Mouse (Mus musculus) hindbrain, postnatal 0 days (tissue): ENCODE measurements around the gene Trpm8. TPM values are rescaled to one million over a fixed set of nuclear protein-coding genes. Genes with fewer than 3 reads are reported as not detected.

Experiments used
- ATAC-seq: fragments of 200-750 bp; cut with Nextera tagmentation; 2 replicates; pipeline ENCODE4 v1.8.0; 2017; ENCODE audit warnings: mild to moderate bottlenecking, moderate TSS enrichment, moderate library complexity
- DNase-seq: peaks from one replicate; pipeline ENCODE4 v3.0.0-alpha.2; 2015; ENCODE audit warnings: low spot score
- H3K27ac ChIP-seq: fragments of 300-500 bp; sonication (generic); 2 replicates; pipeline ENCODE4 v1.5.1; 2014; ENCODE audit warnings: mild to moderate bottlenecking
- H3K27me3 ChIP-seq: fragments of 300-500 bp; sonication (generic); 2 replicates; pipeline ENCODE4 v1.6.1; 2014; ENCODE audit warnings: low read length, mixed read lengths; ENCODE audit not compliant: insufficient read depth
- H3K36me3 ChIP-seq: fragments of 300-500 bp; sonication (generic); 2 replicates; pipeline ENCODE4 v1.6.1; 2014; ENCODE audit warnings: low read length, mixed read lengths; ENCODE audit not compliant: insufficient read depth
- H3K4me1 ChIP-seq: fragments of 300-500 bp; sonication (generic); 2 replicates; pipeline ENCODE4 v1.6.1; 2014; ENCODE audit warnings: antibody characterized with exemption, low read length, mixed read lengths; ENCODE audit not compliant: insufficient read depth
- H3K4me2 ChIP-seq: fragments of 300-500 bp; sonication (generic); 2 replicates; pipeline ENCODE4 v1.6.1; 2014; ENCODE audit warnings: low read depth, mild to moderate bottlenecking, low read length, moderate library complexity, mixed read lengths
- H3K4me3 ChIP-seq: fragments of 300-500 bp; sonication (generic); 2 replicates; pipeline ENCODE4 v1.5.1; 2014; ENCODE audit warnings: low read length
- H3K9ac ChIP-seq: fragments of 300-500 bp; sonication (generic); replicated peaks from 2 replicates; pipeline ENCODE4 v1.6.1; 2014; ENCODE audit warnings: mild to moderate bottlenecking, low read length, moderate library complexity, mixed read lengths
- H3K9me3 ChIP-seq: fragments of 300-500 bp; sonication (generic); 2 replicates; pipeline ENCODE4 v1.6.1; 2016; ENCODE audit warnings: low read length, mixed read lengths
- CTCF ChIP-seq: IDR thresholded peaks from 2 replicates; pipeline ENCODE4 v1.5.1; 2016; ENCODE audit warnings: antibody characterized with exemption, control low read depth, low read depth
- WGBS: fragments of 180-500 bp; shearing (Covaris S2); extraction: QIAGEN DNeasy Blood & Tissue Kit; methylation state at CpG from one replicate; pipeline ENCODE4 v1.1.7; 2014; 5-methylcytosine and 5-hydroxymethylcytosine counted together
- polyA plus RNA-seq: library from polyadenylated mRNA; unstranded; fragments of >200 nt; fragmentation: Nextera tagmentation; extraction: Ambion mirVana; gene quantifications from 2 replicates; pipeline ENCODE4 v1.2.1, GENCODE M21; 2015
- total RNA-seq: library from RNA; depleted of rRNA; stranded (reverse); fragments of >200 nt; gene quantifications from 2 replicates; pipeline ENCODE4 v1.2.3, GENCODE M21; 2014

Trpm8 gene
- total and polyA plus RNA-seq, 2 experiments from 2014 or later: 0.05 to 0.11 TPM

DNA sequence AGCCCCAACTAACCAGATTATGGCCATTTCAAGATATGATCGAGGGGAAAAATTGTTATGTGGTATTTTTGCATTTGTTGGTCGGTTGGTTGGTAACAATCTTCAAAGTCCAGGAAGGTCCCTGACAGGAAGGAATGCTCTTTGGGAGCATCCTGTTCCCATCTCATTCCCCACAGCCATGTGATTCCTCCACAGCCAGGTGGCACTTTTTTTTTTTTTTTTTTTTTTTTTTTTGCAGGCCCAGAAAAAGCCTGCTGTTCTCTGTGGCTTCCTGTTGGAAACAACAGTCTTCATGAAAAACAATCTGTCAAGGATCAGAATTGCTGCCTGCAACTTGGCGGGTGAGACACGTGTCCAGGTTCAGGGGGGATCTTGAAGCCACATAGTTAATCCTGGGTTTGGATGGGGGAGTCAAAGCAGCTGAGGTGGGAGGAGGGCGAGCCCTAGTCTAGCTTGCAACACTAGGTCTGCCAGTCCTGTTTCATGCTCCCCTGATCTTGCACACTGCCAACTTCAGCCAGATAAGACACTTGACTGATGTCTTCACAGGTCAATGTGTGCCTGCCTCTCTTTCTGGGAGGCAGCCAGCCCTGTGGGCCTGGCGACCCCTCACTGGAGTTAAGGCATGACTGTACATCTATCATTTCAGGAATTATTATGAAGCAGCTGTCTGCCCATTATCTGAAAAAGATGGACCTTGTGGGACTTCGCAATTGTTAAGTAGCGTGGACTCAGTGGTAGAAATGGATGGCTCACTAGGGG is 18.4 kb upstream of the Trpm8 start:
- H3K4me1 ChIP-seq: no peaks in the 10 kb centered on the region
- no peak overlapping the region for H3K4me2 ChIP-seq
- H3K9me3 ChIP-seq: peaks cover 30% of the 10 kb centered on the region; the same call in 1 of the 2 replicates
- ATAC-seq (peak; percentile 24), DNase-seq (peak; percentile 81)
- no peak overlapping the region for H3K9ac ChIP-seq
- H3K4me3 ChIP-seq: no peak overlapping the region
- no peaks in the 10 kb centered on the region for H3K27me3 ChIP-seq
- TF ChIP-seq CTCF: no peak
- H3K27ac ChIP-seq: peak overlapping the region; percentile 3
- peaks cover 34% of the 10 kb centered on the region for H3K36me3 ChIP-seq
- WGBS: 71% methylated on average over 8 of the region's 8 CpGs

- H3K9ac ChIP-seq: no peak overlapping the region
- H3K9me3 ChIP-seq: peaks cover 27% of the 10 kb centered on the region; the same call in 1 of the 2 replicates
- H3K4me3 ChIP-seq: no peak overlapping the region
- WGBS: 78% methylated on average over 4 of the region's 4 CpGs
- no peak for DNase-seq
- peak; percentile 1 for ATAC-seq
- no peaks in the 10 kb centered on the region for H3K27me3 ChIP-seq
- TF ChIP-seq CTCF: no peak
- no peaks in the 10 kb centered on the region for H3K4me1 ChIP-seq
- peaks cover 40% of the 10 kb centered on the region for H3K36me3 ChIP-seq
- H3K27ac ChIP-seq: no peak overlapping the region; the same call in 1 of the 2 replicates
- no peak overlapping the region for H3K4me2 ChIP-seq
These were observed 17.8 kb upstream of the Trpm8 start for GRCm38 (mm10) chr1:88259643-88260024.

DNA sequence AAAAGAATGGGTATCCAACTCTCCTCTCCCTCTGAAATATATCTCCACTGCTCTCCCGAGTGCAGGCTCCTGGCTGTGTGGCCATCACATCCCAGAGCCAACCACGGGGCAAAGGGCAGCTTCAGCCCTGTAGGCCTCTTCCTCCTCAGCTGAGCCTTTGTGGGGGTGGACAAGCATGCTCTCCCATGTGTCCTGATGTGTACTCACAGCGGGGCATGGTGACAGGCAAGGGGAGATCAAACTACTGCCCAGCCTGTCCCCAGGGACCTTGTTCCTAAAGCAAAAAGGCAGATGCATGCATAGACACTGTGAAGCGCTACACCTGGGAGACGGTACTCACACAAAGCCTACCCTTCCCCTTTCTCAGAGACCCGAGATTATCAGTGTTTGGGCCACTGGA is 17.3 kb upstream of the Trpm8 start:
- Histone ChIP-seq H3K36me3 (peaks cover 45% of the 10 kb centered on the region), H3K4me2 (no peak overlapping the region), H3K27ac (no peak overlapping the region), H3K9me3 (peaks cover 23% of the 10 kb centered on the region; the same call in 1 of the 2 replicates), H3K9ac (no peak overlapping the region), H3K27me3 (no peaks in the 10 kb centered on the region), H3K4me3 (no peak overlapping the region), H3K4me1 (no peaks in the 10 kb centered on the region)
- no peak for DNase-seq
- TF ChIP-seq CTCF: no peak
- ATAC-seq: no peak
- WGBS: 76% methylated on average over 6 of the region's 6 CpGs

DNA sequence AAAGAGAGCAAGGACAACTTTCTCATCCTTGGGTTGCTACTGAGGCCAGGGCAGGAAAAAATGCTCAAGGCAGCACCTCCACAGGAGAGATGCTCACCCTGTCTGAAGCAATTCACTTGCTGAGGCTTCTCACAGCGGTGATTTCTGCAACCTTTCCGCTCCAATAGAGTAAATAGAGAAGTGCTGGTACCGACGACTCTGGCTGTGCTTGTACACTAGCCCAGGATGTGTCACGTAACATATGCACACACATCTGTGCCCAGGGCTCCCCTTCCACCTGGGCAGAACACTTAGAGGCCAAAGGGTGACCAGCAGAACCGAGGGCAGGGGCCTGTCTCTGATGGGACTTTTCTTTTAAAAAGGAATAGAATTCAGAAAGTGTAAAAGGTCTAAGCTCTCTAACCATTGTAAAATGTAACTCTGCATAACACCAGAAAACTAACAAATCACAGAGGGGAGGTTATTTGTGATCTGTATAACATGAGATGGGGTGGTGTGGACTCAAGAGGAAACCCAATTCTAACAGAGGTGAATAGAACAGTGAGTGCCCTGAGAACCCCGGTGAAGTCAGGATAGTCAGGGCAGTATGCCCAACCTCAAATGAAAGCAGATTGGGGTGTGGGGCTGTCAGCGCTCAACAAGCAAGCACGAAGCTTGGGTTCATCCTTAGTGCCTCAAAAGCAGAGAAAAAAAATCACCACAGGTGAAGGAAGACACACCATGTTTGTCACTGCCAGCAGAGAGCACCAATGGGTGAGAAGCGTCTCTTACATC is 16.7 kb upstream of the Trpm8 start:
- no peak overlapping the region for H3K4me3 ChIP-seq
- TF ChIP-seq CTCF: no peak
- H3K27ac ChIP-seq: no peak overlapping the region
- H3K4me2 ChIP-seq: no peak overlapping the region
- peaks cover 52% of the 10 kb centered on the region for H3K36me3 ChIP-seq
- H3K27me3 ChIP-seq: no peaks in the 10 kb centered on the region
- H3K9me3 ChIP-seq: peaks cover 16% of the 10 kb centered on the region; the same call in 1 of the 2 replicates
- H3K4me1 ChIP-seq: no peaks in the 10 kb centered on the region
- ATAC-seq: no peak
- DNase-seq: no peak
- WGBS: 78% methylated on average over 10 of the region's 10 CpGs
- H3K9ac ChIP-seq: no peak overlapping the region

- Histone ChIP-seq H3K4me3 (no peak overlapping the region), H3K36me3 (peaks cover 61% of the 10 kb centered on the region), H3K27me3 (no peaks in the 10 kb centered on the region), H3K9ac (no peak overlapping the region), H3K4me2 (no peak overlapping the region), H3K4me1 (no peaks in the 10 kb centered on the region), H3K27ac (no peak overlapping the region), H3K9me3 (peaks cover 7% of the 10 kb centered on the region; the same call in 1 of the 2 replicates)
- no peak for TF ChIP-seq CTCF
- ATAC-seq: no peak
- no peak for DNase-seq
- 85% methylated on average over 7 of the region's 7 CpGs for WGBS
These were observed 15.8 kb upstream of the Trpm8 start for GRCm38 (mm10) chr1:88261706-88262105.

DNA sequence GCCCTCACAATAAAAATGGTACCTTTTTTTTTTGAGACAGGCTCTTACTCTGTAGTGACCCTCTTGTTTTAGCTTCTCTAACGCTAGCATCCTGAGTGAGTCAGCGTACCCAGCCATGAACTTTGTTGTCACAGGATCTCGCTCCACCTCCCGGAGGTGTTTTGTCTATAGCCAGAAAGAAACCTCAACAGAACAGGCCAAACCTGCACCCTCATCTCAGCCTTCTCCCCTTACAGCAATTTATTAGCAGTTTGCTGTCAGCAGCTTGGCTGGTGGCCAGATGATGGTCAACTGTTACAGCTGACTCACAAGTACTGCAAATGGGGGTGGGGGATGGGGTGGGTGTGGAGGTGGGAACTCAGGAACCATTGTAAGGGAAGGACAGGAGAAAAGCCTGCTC is 15.2 kb upstream of the Trpm8 start:
- H3K4me3 ChIP-seq: no peak overlapping the region
- WGBS: 80% methylated on average over 4 of the region's 4 CpGs
- H3K27me3 ChIP-seq: no peaks in the 10 kb centered on the region
- H3K27ac ChIP-seq: no peak overlapping the region
- peaks cover 66% of the 10 kb centered on the region for H3K36me3 ChIP-seq
- no peak overlapping the region for H3K9ac ChIP-seq
- ATAC-seq (no peak), DNase-seq (peak; percentile 75)
- TF ChIP-seq CTCF: no peak
- no peak overlapping the region for H3K4me2 ChIP-seq
- H3K9me3 ChIP-seq: peaks cover 2% of the 10 kb centered on the region; the same call in 1 of the 2 replicates
- H3K4me1 ChIP-seq: no peaks in the 10 kb centered on the region
